Mouse (Mus musculus) heart, postnatal 4 days (tissue): ENCODE data around the gene Calml4. TPM values are rescaled to one million over a fixed set of nuclear protein-coding genes. Genes with fewer than 3 reads are reported as not detected.
A peak's percentile ranks its signal among the peaks of the same experiment; 100 is the strongest.
"Not testable (repeated sequence)": the region's sequence is repeated elsewhere in the genome, so short reads cannot be mapped to it uniquely, and the experiment has no call there.

ENCODE experiments used
- DNase-seq: peaks from one replicate; pipeline ENCODE4 v3.0.0; 2021
- total RNA-seq, 2 experiments: library from RNA; stranded (reverse); gene quantifications; 2 replicates each; pipeline ENCODE4 v1.2.3; 2021

The Calml4 gene
- total RNA-seq, 2 experiments from 2014 or later: 2.4 to 2.6 TPM

DNA sequence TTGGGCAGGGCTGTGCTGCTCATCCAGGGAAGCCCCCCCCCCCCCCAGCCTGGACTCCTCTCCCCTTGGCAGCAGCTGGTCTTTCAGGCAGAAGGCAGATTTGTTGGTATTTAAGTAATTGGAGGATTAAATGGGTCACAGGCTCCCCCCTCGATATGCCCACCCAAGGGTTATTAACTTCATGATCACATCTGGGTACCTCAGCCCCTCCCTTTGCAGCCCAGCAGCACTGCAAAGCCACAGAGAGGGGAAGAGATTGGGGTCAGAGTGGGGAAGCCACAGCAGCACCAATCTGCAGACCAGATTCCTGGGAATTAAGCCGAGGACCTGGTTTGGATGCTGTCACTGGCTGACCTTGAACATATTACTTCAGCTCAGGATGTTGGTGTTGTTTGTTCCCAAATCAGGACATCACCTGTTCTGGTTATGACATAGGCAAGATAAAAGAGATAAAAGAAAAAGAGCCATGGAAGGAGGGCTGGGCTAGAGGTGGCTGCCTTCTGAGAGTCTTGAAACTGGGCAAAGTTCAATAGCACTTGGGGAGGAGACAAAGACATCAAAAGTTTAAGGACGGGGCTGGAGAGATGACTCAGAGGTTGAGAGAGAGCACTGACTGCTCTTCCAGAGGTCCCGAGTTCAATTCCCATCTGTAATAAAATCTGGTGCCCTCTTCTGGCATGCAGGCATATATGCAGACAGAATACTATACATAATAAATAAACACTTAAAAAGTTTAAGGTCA lies 22.0 kb upstream of the Calml4 start:
- DNase-seq: no peak

DNA sequence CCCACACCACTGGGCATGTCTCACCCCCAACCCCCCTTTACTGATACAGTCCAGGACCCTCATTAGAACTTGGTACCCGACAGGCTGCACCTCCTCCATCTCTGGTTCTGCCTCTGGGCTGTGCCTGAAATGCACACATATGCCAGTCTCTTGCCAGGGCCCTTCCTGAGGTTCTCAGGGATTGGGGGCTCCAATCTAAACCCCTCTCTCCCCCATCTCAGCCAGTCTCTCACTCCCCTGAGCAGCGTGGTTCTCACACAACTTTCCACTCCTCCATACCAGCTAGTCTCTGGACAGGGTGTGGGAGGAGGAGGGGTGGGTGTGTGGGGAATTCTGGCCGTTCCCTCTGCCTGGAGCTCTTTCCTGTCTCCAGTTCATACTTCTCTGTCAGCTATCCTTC lies 20.3 kb upstream of the Calml4 start:
- DNase-seq: no peak

DNA sequence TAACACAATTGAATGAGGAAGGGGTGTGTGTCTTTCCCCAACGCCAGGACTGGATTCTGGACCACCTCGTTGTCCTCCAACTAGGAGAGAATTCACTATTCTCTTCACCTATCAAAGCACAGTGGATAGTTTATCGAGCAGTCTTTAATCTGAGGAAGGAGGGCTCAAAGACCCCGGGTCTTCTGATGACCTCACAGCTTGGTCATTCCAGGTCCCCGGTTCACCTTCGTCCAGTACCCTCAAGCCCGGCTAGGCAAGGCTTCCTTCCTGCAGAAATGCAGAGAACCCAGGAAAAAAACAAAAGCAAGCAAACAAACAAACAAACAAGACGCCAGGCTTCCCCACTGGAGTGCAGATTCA lies 19.8 kb upstream of the Calml4 start:
- DNase-seq: no peak

DNA sequence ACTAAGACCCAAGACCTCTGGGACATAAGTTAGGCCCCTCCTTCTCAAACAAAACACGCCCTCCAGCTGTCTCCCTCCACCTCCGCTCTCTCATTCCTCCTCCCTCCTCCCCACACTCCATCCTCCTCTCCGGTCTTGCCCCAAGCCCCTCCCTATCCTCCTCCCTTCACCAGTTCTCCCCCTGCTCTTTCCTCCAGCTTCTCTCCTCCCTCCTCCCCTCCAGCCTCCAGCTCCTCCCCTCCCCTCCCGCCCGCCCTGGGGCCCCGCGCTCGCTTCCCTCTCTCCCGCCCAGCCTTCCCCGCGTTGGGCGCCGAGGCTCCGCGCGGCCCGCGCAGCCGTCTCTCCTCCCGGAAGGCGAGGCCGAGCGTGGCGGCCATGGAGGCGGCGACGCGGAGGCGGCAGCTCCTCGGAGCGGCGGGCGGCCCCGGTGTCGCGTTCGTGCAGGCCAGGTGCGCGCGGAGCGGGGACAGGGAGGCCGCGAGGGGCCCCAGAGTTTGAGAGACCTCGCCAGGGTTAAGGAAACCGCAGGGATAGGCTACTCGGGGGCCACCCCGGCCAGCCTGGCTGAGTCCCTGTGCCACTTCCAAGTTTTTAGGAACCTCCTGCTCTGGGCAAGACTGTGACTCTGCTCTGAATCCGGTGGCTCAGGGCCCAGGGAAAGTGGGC lies 19.2 kb upstream of the Calml4 start, which contains the start of gene Cln6:
Gene Cln6 (plus strand): TSS at position 280 of the 666 bp plus-strand sequence.
- peak; percentile 72 for DNase-seq

DNA sequence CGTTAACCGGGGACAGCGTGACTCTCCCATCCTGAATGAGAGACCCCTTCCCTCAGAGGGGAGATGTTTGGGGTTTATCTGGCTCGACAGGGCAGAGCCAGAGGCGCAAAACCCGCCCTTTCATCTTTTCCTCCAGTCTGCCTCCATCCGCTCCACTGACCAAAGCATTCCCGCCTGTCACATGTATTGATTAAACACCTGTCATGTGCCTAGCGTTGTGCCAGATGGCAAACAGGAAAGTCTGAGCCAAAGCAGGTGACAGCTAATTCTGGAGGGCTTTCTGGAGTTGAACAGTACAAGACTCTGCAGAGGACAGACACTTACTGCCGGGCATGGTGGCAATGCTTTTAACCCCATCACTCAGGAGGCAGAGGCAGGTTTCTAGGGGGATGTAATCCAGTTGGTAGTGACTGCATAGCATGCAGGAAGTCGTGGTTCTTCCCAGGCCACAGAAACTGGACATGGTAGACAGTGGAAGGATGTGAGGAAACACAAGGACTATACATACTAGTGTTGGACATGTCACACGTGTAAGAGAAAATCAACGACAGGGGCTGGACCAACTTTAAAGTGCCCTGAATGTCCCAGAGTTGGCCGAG lies 18.6 kb upstream of the Calml4 start:
- DNase-seq: no peak

DNA sequence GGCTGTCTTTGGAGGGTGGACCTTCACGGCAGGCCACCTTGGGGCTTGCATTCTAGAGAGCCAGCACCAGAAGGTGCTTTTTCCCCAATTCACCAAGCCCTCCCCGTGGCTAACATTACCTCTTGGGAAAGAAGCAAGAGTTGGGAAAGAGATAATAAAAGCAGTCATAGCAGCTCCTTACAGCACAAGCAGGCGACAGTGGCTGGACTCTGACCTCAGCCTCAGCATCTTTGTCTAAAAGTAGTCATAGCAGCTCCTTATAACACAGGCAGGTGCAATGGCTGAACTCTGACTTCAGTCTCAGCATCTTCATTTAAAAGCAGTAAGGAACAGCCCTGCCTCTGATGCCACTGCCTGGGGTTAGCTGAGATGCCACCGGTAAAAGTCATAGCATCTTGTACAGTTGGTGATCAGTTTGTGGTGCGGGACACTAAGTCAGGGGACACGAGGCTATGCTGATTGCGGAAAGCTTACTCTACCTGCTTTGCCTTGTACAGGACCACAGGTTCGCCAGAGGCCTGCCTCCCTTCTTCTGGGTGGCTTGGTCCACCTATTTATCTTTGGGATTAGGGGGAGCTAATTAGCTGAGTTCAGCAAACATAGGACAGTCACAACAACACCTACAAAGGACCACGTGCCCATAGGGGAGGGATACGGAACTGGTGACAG lies 14.4 kb upstream of the Calml4 start:
- no peak for DNase-seq

DNA sequence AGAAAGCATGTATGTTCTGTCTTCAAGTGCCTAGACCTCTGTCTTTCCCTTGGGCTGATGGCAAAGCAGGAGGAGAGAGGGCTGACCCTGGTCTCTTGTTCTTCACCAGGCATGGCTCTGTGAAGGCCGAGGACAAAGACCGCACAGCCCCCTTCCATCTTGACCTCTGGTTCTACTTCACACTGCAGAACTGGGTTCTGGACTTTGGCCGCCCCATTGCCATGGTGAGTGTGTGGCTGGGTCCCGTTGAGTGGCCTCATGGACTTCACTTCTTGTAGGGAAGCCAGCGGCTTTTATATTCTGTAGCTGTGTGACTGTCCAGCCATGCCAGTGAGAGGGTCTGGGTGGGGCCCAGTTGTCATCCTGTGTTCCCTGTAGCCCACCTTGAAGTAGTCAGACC lies 13.4 kb upstream of the Calml4 start:
- DNase-seq: no peak

DNA sequence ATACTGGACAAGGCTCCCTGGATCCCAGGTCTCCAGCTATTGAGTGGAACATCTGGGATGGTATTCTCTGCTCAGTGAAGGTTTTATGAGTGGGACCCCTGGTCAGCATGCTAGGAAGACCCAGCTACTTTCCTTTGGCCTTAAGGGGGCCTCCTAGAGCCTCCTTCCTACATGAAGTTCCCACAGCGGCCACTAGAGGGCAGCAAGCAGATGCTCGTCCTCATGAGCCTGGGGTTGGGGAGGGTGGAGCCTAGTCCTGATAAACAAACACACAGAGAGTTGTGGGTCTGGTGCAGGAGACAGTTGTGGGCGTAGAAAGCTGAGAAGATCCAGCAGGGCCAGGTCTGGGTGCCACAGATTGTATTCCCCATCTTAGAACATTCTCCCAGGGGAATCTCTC lies 10.2 kb upstream of the Calml4 start:
- DNase-seq: peak; percentile 95

DNA sequence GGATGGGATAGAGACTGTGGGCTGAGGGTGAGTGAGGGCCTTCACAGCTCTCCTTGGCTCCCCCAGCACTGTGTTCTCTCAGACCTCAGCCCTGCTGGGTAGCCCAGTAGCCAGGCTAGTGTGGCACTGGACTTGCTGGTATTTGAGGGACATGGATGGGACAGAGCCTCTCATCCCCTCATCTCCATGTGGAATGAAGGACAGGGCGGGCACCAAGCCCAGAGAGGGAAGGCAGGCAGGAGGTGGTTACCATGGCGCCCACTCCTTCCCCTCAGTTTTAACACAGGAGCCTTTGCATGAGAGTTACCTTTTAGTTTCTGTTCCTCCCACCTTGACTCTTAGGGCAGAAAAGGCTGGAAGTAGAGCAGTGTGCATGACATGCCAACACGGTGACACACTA lies 9.2 kb upstream of the Calml4 start:
- DNase-seq: no peak

DNA sequence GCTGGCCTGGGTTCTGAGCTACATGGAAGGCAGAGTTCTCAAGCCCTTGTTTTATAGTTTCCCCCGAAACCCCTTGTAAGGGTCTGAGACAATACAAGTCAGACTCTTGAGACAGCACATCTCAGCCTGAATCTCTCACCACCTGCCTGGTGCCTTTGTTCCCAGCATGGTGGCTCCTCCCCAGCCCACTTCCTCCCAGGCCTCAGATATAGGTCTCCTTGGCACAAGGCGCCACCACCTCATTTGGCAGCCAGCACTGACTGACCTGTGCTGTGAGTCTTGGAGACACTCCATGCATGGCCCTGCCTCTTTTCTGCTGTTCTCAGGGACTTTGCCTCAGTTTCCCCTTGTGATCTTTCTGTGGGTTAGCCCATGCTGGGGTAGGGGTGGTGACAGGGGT lies 6.3 kb upstream of the Calml4 start:
- DNase-seq: no peak

DNA sequence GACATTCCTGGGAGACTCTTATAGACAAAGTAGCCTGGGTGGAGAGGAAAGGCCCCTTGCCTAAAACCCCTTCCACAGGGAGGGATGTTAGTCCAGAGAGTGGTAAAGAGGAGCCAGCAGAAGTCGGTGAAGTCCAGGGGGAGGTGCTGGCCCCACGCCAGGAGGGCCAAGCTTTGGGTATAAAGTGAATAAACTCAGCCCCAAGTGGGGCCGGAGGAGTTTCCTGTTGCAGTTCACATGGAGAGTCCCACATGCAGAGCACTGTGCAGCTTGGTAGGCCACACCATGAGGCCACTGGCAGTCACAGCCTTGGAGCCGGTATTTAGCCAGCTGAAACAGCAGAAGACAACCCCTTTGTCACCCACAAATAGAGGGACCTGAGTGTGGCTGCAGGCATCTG lies 3.4 kb upstream of the Calml4 start:
- DNase-seq: peak; percentile 33

DNA sequence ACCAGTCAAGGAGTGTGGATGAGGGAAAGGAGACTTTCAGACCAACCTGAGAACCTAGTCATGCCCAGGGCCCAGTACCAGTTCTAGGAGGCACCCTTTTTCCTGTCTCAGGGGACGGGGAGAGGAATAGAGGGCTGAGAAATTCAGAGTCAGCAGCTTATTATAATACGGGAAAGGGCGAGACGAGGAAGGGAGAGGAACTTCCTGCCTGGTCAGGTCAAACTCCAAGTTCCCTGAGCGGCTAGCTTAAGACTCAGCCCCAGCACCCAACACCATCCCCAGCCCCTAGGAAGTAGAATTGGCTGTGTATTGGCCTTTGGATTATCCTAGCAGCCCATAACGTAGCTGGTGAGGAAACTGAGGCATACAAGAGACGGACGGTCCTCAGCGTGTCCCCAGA lies 664 bp upstream of the Calml4 start:
- DNase-seq: no peak

DNA sequence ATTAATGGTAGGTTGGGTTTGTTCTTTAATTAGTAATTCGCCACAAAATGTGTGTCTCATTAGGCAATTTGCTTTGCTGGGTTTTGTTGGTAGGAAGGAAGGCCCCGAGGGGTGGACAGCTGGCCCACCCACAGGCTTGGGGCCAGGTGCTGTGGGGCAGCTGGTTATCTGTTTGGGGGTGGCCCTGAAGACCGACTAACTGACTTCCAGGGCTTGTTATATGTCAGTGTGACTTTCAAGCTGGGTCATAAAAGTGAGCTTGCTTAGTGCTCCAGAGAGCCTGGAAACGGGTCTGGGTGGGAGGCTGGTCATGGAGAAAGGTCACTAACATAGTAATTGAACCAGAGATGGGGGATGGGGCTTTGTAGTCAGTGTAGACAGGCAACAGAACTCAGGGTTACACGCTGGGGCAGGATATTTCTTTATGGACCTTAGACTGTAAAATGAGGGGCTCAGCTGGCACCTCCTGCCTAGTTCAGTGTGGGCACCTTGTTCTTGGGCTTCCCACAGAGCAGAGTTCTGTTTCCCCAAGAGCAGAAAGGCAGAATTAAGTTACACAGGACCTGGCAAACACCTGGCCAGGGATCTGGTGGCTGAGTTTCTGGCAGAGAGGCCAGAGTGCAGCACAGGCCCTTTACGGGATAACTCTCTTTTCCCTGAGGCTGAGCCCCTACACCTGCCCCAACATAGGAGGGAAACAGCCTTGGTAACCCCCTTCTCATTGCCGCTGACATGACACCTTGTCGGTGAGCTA lies 563 bp downstream of the Calml4 start:
- DNase-seq: no peak

DNA sequence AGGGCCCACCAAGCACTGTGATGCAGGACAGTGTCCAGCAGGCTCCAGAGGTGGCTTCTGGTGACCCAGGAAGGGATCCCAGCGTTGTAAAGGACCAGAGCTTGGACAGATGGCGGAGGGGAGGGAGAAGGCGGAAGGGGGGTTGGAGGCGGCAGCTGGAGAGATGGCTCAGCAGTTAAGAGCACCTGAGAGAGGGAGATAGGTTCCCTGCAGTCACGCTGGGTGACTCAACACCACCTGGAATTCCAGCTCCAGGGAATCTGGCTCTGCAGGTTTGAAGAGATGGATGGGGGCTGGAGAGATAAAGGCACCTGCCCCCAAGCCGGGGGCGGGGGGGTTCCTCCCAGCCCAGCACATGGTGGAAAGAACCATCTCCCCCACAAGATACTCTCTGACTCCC lies 2.2 kb downstream of the Calml4 start:
- not testable (repeated sequence) for DNase-seq

DNA sequence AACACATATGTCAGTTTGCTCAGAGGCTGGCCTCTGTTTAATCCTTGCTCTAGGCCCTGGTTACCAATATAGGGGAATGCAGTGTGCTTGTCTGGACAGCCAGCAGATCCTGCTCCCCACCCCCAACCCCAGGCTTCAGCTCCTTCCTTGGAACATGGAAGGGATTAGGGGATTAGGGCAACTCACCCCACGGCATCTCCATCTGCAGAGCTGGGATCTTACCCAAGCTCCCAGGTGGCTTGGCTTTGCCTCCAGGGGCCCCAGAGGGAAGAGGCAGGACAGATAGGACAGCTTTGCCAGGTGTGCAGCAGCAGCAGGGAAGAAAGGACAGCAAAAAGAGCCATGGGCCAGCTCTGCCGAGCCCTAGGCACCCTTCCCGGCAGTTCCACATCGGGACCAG lies 3.0 kb downstream of the Calml4 start:
- no peak for DNase-seq

DNA sequence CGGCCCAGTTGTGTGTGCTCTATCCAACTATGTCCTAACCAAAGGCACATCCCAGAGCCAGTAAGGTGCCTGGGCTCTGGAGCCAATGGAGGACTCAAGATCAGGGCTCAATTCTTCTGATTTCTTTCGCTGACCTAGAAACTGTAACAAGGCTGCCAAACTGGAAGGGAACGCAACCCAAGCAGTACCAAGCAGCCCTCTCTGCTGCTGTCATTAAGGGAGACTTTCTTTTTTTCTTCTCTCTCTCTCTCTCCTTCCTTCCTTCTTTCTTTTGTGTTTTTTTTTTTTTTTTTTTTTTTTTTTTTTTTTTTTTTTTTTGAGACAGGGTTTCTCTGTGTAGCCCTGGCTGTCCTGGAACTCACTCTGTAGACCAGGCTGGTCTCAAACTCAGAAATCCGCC lies 11.4 kb downstream of the Calml4 start:
- not testable (repeated sequence) for DNase-seq

DNA sequence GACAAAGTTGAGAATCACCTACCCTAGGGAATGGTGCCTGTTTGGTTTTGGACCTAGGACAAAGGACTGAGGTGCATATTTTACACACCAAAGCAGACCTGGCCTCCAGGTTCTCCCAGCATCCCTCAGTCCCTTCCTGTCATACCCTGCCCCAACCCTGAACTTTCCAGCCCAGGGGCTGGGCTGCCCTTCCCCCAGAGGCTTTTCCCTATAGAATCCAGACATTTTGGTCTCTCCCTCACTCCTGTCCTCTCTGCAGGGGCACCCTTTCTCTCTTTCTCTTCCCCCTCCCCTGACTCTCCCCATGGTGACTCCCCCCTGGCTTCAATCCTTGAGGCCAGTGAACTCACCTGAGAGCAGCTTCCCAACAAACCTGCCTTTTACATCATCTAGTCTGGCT lies 12.8 kb downstream of the Calml4 start:
- DNase-seq: no peak

DNA sequence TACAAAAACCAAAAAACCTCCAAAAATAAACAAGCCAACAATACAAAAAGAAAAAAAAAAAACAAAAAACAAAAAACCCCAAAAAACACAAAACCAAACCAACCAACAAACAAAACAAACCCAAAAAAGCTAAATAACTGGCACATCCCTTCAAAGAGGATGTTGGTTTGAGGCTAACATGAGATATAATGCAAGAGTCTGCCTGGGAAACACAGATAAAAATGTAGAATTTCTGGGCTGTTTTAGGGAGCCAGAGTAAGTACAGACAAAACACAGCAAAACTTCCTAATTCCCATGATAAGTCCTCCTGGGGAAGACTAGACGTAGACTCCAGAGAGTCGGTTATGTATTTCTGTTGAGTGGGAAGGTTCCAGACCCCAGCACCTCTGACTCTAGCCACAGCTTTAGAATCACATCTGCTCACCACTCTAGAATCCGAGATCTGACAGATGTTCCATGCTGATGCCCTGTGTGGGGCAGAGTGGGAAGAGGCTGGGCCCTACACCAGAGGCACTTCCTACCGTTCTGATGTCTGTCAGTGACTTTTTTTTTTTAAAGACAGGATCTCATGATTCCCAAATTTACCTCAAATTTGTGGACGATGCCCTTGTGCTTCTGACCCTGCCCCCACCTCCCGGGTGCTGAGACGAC lies 19.2 kb downstream of the Calml4 start:
- no peak for DNase-seq

DNA sequence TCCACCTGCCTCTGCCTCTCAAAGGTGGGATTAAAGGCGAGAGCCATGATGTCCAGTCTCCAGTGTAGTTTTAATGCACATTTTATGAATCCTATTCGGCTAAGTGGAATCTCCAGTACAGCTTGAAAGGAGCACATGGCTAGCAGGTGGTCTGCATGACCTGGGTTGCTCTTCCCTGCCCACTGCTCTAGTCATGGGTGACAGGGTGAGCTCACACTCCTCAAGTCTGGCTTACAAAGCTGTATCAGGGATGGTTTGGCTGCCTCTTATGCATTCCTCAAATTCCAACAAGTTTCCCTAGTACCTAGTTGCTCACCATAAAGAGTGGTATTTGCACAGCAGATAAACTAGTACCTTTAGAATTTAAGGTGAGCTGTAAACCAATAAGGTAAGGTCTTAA lies 19.9 kb downstream of the Calml4 start:
- no peak for DNase-seq

DNA sequence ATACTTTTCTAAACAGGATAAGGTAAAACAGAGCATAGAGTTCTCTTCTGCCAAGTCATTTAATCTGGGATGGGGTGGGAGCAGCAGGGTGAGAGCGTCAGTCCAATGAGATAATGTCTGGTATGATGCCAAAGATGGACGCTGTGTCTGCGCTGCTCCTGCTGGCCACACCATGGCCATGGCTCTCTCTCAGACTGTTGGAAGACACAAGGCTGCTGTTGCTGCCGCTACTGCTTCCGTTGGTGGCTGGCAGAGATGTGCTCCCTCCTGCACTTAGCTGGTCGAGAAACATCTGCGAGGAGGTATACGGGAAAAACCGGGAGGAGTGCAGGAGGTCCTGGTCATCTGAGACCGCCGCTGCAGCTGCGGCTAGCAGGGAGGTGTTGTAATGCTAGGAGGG lies 24.0 kb downstream of the Calml4 start:
- peak; percentile 66 for DNase-seq

DNA sequence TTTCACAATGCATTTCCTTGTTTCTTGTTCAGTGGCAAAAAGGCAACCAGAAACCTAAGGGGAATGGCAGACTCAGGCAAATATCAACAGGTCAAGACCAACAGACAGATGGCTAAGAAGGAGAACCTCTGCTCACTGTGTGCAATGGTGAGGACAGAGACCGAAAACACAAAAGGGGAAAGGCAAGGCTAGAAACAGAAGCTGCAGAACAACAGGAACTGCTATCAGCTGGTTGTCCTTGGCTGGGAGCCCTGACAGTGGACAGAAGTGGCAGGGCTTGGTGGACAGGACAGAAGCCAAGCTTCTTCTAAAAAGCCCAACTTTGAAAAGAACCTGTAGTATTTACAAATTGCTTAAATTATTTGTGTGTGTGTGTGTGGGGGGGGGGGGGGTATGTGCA lies 36.6 kb downstream of the Calml4 start:
- peak; percentile 67 for DNase-seq

DNA sequence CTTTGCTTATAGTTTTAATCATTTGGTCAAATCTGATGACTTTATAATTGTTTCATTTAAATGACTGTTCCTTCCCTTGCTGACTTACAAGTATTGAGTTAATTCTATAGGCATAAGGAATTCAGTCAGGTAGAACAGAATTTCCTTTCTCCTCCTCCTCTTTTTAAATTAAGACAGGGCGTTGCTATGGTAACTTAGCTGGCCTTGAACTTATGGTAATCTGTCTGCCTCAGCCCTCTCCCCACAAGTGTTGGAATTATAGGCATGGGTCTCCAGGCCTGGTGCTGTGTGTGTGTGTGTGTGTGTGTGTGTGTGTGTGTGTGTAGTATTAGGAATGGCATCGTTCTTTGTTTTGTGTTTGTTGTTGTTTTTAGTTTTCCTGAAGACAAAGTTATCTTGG lies 43.9 kb downstream of the Calml4 start:
- no peak for DNase-seq
